Mouse (Mus musculus): Measurements from ENCODE around the gene Bcl2.

The Bcl2 gene

DNA sequence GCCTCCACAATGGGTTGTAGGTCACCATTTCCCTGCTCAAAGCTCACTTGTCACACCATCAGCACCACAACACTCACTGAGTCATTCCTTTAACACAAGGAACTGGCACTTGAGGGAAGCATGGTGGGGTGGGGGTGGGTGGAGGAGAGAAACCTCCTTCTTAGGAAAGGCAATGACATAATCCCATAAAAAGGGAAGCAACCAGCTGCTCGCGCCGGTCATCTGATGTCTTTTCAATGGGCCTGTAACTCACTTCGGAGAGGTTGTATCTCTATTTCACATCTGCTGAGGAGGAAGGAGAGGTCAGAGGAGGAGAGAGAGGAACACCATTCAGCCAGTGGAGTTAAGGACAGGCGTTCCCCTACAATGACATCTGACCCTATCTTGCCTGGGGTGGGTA is 86.8 kb downstream of the Bcl2 start:
- DNase-seq (ENCODE audit: low spot score in 2 of 2): no peak

DNA sequence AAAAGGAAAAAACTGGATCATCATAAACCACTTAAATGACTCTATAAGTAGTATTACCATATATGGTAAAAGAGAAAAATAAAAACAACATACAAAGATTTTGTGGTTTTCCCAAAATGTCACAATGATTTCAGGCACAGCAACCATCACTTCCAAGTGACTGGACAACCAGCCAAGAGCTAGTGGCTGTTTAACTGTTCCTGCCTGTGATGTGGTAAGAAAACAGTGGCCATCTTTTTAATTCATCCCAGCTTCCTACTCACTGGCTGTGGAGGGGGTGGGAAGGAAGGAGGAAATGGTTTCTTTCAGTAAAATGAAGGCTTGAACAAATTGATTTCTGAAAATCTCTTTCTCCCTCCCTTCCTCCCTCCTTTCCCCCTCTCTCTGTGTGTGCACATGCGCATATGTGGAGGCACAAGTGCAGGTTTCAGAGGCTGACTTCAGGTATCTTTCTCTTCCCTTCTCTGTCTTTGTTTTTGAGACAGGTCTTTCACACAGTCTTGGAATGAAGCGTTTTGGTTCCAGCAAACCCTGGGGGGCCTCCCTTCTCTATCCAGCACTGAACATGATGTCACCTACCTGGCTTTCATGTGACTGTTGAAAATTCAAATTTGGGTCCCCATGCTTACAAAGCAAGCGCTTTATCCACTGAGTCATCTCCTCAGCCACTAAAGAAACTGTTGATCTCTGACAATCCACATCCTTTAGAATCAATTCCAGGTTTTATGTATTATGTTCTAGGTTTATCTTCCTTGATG is 93.7 kb downstream of the Bcl2 start:
- DNase-seq (ENCODE audit: low spot score in 2 of 2): no peak

DNA sequence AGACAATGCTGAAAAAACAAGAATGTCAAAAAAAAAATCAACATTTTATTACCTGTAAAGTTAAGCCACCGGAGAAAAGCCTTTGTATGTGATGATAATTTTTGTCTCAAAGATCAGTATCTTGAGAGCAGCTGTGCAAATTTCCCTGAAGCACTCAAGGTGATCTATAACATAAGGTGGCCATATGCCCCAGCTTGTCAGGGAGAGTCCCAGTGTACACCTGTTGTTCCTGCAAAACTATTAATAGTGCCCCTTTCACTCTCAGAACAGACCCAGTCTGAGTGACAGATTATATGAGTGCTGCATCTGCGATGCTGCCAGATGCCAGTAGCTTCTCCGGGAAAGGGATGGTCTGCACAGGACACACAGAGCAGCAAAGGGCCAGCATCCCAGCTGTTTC is 95.3 kb downstream of the Bcl2 start:
- DNase-seq (ENCODE audit: low spot score in 2 of 2): no peak

DNA sequence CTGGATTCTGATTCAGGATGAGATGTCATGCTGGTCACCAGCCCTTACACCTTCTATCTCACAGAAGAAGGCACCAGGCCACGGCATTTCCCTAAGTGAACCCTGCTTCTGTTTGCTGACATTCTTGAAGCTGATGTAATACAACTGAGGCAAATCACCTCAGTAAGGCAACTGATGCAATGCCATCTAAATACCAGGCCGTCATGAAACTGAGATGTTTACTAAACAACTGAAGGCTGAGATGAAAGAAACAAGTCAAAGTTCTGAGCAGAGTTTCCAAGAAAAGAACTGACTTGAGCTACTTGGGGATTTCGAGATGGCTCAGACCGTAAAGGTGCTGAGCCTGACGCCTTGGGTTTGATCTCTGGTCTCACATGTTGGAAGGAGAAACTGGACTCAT is 97.1 kb downstream of the Bcl2 start:
- DNase-seq (ENCODE audit: low spot score in 2 of 2): no peak

DNA sequence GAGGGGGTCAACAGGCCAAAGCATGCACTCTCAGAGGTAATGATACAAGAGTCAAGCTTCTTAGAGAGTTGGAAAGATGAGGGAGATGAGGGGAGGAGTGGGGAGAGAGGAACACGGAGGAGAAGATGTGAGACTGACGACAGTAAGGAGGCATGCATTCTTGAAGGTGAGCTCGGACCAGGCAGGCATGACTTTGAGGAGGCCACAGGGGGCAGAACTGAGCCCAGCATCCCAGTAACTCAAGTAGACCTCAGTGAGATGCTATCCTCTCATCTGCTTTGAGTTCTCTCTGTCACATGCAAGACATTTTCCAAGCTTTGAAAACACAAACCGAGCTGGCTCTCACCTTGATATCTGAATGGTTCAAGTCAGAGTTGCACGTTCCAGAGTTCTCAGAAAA is 100.7 kb downstream of the Bcl2 start:
- DNase-seq (ENCODE audit: low spot score in 2 of 2): no peak

DNA sequence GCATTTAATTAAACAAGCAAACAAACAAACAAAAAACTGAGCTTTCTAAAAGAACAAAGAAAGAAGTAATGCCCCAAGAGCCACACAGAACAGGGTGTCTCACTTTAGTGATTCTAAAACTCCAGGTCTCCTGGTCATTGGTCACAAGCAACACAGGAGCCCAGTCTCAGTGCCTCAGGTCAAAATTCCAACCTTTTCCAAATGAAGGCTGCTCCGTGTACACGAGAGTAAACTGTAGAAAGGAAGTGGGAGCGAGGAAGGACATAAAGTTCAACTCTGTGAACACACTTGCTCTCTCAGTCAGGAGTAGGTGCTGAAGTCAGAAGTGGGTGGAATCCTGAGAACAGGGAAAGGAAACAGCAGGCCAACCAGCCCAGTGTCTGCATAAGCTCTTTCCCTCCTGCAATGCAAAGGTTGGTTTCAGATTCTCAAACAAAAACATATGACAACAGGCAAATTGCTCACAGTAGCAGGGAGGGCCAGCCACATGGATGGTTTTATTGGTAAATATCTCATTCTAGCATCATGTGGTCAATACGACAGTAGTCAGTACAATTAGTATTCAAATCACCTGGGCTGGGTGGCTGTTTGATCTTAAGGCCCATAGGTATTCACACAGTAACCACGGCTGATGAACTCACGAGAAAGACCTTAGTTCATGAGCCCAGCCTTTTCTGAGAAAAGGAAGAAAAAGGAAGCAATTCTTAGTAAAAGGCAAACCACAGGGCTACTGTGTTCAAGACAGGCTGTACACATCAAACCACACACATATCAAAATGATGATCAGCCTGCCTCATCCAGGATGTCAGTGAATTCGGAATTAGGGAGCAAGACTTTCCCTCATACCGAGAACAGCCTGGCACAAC is 101.7 kb downstream of the Bcl2 start:
- no peak for DNase-seq (ENCODE audit: low spot score in 2 of 2)

DNA sequence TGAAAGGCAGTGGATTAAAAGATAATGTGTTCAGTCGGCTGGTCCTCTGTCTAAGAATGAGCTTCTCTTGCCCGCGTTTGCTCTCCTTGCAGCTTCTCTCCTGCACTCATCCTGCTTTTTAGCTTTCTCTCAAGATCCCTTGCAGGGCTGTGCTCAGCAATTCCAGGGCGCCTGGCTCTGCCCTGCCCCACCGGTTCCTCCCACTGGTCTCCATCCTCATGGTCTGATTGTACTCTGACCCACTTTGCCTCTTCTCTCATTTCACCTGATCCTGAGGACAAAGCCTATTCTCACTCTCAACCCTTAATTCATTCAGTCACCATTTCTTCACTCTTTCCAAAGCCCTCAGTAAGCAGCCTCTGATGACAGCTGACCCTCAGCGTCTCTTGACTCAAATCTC is 102.8 kb downstream of the Bcl2 start:
- no peak for DNase-seq (ENCODE audit: low spot score in 2 of 2)

DNA sequence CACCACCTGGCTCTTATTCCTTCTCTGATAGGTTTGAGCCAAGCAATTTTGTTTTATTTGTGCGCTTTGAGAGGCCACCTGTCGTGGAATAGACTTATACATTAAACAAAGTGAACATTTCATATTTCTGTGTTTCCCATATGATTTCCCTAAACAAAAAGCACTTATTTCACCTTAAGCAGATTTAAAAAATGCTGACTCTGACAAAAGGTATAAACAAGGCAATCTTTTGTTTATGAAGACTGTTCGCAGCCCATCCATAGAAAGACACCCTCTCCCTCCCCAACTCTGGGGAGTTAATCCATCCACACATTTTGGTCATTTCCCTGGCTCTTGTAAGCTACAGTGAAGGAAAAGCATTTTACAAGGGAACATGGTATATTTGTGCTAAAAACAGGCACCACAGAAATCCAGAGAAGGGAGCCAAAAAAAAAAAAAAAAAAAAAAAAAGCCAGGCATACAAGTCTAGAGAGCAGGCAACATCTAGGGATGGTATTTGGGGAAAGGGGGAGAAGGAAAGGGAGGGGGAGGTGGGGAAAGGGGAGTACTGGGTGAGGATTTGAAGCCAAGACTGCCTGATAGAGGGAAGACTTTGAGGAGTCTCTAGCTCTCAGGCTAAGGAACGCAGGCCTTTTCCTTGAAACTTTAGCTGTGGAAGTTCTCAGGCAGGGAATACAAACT is 105.8 kb downstream of the Bcl2 start:
- DNase-seq (ENCODE audit: low spot score in 2 of 2): no peak

DNA sequence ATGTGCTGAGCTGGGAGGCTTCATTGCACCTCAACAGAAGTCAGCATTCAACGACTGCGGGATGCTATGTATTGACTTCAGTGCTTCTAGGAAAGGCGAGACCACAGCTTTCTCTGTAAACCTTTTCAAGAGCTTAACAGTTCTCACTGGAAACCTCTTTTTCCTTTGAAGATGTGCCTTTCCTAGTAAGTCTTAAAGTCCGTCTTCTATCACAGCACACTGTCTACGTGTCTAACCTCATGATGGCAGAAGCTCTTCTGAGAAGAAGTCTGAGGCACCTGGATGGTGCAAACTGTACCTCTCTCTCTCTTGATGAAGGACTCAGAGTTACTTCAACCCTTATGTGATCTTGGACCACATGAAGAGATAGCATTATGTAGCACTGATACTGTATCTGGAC is 107.1 kb downstream of the Bcl2 start:
- DNase-seq (ENCODE audit: low spot score in 2 of 2): no peak

DNA sequence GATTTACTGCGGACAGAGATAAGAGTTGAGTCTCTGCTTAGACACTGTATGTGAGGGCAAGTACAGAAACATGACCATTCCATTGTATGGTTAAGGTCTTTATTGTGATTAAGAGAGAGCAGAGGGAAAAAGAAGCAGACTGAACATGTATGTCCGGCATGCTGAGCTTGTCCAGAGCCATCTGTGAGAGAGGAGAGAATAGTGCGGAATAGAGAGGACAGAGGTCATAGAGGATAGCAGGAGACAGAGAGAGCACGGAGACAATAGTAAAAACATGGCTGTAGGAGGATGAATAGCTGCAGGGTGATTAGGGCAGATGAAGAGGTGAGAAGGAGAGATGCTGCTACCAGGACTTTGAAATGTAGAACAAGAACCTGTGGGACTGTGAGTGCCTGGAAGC is 110.7 kb downstream of the Bcl2 start:
- no peak for DNase-seq (ENCODE audit: low spot score in 2 of 2)

DNA sequence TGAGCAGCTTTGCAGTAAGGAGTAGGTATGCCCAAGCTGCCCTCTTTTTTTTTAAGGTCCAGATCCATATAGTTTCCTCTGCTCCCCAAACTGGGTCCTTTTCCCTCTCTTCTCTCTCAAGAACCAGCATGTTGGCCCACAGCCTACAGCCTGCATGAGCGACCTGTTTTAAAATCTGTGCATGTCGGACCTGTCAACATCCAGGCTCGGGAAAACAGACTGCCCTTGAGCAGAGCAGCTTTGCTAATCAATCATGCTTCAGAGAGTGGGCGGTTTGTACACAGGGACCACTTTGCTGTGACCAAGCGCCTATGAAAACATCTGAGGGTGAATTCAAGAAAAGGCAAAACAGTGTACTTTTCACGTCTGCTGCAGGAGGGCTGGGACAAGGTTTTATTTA is 111.1 kb downstream of the Bcl2 start:
- no peak for DNase-seq (ENCODE audit: low spot score in 2 of 2)

DNA sequence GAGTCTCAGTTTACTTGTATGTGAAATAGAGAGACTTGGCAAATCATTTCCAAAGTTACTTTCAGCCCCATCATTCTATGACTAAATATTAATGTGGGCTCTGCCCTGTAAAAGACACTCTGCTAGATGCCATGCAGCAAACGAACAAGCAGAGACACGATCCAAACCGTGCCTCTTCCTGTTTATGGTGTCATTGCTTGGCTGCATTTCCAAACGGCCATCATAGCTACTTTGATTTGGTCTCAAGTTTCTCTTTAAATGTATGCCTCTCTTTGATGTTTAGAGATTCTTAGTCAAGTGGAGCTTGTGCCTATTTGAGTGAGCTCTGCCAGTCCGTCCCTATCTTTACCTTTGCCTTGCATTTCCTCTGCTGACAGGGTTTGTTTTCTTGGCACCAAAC is 111.5 kb downstream of the Bcl2 start:
- no peak for DNase-seq (ENCODE audit: low spot score in 2 of 2)

DNA sequence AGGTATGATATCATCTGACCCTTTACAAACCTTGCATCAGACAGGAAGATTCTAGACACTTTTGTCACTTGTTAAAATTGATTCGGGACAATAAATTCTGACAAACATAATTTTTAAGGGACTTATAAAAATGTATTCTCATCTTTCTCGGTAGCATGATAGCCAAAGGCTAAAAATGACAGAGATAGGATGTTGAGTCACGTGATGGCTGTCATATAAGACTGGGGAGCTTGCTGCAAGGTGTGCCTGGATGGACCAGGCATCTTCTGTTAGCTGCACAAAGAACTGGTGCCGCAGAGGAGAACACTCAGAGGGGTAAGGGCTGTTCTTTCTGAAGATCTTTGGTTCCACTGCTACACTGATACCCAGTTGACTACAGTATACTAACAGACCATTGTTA is 112.8 kb downstream of the Bcl2 start:
- no peak for DNase-seq (ENCODE audit: low spot score in 2 of 2)

DNA sequence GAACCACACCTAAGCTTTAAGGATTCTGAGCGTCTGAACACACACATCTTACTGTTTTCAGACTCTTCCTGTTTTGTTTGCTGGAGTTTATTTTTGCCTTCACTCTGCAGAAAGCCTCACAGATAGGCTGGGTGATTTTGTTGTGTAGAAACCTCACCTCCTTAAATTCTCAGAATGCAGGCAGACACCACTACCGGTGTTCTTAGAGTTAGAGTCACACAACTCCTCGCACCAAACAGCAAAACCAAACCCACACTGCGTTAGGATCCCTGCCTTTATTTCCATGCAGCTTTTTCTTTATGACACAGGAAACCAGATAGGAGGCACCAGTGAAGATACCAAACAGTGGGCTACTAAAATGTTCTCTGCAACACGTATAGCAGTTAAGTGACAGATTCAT is 113.2 kb downstream of the Bcl2 start:
- no peak for DNase-seq (ENCODE audit: low spot score in 2 of 2)

DNA sequence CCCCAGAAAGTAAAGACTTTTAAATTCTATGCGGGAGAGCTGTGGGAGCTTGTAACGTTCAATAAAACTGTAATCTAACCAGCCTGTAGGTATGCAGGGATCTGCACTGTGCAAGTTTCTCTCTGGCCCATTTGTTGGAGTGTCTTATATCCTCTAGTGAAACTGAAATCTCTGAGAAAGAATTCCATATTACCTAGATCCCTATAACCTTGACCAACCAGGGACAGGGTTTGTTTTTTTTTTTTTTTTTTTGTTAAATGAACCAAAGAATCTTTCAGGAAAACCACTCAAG is 115.8 kb downstream of the Bcl2 start:
- DNase-seq (ENCODE audit: low spot score in 2 of 2): no peak

DNA sequence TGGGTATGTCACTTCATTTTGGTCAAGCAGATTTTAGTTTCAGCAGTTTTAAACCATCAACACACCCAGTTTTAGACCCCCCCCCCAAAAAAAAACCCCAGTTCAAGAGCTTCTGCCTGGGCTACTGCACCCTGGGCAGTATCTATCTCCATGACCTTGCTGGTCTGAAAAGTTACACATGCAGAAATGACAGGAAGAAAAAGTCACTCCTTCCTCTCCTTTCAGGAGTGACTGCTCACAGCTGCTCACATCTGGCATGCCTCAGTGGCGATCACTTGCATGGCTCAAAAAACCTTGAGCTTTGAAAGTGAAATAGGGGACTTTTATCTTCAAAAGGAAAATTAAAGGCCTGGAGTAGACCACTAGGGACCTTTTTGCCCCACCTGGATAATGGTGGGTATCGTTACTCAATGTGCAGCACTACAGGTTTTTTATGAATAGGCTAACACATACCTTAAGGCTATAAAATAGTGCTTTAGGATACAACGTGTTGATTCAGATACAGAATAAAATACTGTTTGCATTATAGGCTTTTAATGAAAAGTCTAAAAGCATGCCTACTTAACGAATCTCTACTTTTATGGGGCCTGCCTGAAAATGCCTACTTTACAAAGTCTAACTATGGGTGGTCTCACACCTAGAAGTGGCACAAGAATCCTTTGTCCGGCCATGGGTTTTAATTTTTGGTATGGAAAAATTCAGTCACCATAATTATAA is 116.3 kb downstream of the Bcl2 start:
- no peak for DNase-seq (ENCODE audit: low spot score in 2 of 2)

DNA sequence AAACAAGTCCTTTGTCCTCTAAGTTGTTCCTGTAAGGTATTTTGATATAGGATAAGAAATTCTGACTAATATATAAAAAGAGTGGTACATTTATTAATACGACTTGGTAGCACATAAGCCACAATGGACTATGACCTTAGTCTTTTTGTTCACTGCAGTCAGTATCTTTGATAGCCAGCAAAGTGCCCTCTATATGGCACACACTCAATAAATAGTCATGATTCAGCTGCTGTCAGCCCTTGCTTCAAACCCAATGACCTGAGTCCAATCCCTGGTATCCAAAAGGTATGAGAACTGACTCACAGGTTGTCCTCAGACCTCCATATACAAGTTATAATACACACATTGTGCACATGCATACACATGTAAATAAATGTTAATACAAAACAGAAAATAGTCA is 117.7 kb downstream of the Bcl2 start:
- no peak for DNase-seq (ENCODE audit: low spot score in 2 of 2)

DNA sequence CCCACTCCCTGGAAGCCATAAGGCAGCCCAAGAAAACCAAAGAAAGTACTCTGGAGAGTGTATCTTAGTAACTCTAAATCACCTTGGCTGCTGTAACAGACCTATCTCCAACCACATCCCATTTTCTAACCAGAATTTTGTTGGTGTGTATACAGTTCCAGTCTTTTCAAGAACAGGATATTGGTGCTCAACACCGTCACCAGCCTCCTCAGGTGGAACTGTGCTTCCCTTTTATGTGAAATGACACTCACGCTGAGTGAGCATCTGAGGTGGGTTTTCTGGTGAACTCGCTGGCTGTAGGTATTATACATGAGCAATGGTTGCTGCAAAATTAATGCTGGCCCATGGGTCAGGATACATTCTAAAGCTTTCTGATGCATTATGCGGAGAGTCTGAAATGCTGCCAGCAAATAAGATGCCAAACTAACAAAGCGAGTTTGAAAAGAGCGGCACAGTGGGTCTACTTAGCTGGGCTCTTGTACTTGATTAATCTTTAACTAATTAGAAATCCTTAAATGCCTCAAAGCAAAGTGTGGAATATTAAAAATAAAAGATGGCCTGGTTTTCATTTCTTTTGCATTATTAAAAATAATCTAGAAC is 118.7 kb downstream of the Bcl2 start:
- DNase-seq (ENCODE audit: low spot score in 2 of 2): no peak

DNA sequence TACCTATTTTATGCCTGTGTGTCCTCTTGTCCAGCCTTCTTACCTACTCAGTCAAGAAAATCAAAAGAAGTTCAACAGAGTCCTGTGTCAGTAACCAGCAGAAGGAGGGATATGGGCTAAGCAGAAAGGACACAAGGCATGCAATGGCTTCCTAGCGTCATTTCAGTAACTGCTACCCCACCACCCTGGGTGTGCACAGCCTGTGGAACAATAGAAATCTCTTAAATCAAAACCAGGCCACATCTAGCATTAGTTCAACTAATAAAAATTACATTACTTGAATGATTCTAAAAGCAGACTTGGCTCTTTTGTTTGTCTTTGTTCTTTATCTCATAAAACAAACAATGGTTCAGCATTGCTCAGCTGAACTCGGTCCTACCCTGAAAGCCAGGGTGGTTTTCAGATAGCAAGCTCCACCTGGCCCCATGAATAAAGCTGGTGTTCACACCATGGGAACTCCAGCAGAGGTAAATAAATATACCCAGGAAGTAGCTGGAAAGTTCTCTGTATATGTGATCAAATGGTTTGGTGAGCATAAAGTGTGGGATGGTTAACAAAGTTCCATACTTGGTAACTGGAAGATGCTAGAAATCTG is 122.8 kb downstream of the Bcl2 start:
- no peak for DNase-seq (ENCODE audit: low spot score in 2 of 2)

DNA sequence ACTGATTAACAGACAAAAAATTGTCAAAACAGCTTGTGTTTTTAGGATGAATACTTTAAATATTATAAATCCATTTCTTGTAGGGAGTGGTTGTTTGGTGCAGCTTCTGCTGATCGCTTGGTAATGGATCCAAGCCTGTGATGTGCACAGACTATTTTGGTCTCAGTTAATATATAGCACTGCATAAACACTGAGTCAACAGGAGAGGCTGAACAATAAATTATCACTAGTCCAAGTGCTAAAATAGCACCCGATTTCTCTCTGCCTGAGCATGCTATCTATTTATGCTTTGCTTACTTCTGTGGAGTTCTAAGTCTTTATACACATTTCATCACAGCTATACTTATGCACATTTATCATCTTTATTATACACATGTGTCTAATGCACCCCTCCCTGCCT is 124.9 kb downstream of the Bcl2 start:
- DNase-seq (ENCODE audit: low spot score in 2 of 2): no peak

DNA sequence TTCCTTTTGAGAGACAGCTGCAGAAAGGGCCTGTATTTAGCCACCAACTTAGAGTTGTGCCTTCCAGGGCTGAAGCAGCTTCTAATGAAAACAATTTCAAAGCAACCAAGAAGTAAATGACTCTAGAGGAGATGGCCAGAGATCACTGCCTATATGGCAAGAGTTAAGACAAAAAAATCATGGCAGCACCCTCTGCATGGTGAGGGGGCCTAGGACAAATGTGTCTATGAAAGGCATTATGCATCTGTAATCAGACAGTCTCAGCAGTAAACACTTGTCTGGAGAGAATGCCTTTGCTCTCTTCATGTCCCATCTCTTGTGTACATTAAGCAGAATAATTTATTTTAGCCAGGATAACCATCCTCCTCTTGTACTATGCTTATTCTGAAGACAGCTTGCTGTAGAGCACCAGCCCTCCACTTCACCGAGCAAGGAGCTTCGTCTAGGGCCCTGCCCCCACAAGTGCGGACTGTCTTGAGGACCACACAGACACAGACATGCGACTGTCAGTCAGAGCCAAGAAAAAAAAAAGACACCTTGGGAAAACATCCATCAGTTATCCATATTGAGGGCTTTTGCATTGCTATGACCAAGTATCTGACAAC is 126.1 kb downstream of the Bcl2 start:
- DNase-seq (ENCODE audit: low spot score in 2 of 2): no peak

Data from urinary bladder, postnatal 4 days (tissue).